Mouse (Mus musculus) right cerebral cortex, adult 2 months (tissue): ENCODE data around the gene Bzw1.

Experiments used
- DNase-seq, 2 experiments: peaks; one replicate each; pipeline ENCODE4 v3.0.0; 2021 to 2022; ENCODE audit warnings: low spot score in 2 of 2

Bzw1 gene

DNA sequence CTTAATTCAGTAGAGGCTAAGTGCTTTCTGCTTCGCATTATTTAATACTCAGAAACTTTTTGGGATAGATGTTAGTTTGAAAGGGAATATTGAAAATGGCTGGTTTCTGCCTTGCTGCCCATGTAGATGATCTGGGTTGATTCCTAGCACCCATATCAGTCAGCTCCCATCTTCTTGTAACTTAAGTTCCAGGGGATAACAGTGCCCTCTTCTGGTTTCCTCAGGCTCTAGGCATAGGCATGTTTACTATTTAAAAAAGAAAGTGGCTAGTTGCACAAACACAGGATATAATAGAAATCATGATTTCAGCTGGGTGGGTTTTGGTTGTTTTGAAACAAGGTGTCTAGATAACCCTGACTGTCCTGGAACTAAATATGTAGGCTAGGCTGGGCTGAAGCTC is 3.5 kb downstream of the Bzw1 start:
- no peak for DNase-seq

DNA sequence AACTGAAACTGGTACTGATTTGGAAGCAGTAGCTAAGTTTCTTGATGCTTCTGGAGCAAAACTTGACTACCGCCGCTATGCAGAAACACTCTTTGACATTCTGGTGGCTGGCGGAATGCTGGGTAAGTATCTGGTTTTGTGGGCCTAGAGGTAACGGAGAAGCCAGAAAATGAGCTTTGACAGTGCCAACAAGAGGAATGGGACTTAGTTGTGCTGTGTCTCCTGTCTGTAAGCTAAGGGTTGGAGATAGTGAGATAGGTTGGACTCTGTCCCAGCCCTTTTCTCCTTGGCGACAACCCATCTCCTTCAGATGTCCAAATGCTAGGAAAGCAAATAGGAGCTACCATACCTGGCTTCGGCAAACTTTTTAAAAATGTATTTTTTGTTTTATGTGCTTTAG is 5.0 kb downstream of the Bzw1 start:
- no peak for DNase-seq

DNA sequence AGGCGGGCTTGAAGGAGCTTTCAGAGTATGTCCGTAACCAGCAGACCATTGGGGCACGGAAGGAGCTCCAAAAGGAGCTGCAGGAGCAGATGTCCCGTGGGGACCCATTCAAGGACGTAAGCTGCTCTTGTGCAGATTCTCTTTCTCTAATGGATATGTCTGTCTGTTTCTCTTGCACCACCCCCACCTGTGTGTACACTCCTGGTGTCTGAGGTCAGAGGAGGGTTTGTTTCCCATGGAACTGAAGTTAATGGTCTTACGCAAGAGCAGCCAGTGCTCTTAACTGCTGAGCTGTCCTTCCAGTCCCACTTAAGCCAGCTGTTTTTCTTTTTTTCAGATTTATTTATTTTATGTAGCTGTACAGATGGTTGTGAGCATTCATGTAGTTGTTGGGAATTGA is 8.7 kb downstream of the Bzw1 start:
- DNase-seq = no peak

DNA sequence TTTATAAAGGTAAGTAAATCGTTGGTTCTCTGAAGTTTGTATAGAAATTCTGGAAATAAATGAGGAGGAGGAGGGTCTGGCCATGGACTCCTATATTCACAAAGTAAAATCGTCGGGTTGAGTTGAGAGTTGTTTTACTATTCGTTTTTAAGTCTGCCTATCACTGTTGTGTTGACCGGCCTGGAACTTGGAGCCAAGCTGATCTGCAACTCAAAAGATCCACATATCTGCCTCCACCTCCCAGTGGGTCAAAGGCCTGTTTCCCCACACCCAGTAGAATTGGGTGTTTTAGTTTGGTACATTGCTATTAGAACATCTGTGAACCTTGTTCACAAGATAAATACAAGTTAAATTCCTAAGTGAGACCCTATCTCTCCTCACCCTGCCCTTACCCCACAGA is 11.0 kb downstream of the Bzw1 start:
- DNase-seq = no peak

DNA sequence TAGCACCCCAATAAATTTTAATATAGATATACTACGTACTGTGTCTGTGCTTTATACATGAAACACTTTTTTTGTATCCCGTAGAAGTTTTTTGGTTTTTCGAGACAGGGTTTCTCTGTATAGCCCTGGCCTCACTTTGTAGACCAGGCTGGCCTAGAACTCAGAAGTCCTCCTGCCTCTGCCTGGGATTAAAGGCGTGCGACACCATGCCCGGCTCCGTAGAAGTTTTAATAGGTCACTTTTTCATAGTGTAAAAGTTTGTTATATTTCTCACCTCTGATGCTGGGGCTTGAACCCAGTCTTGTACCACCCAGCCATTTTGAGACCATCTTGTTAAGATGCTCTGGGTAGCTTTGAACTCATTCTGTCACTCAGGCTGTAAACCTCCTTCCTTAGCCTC is 14.6 kb downstream of the Bzw1 start:
- no peak for DNase-seq

GRCm38 (mm10) chr1:58408141-58408540 is 15.4 kb downstream of the Bzw1 start:
- DNase-seq = no peak

- no peak for DNase-seq
These were observed 17.0 kb downstream of the Bzw1 start for GRCm38 (mm10) chr1:58409553-58410197.

- no peak for DNase-seq
These were observed 17.5 kb downstream of the Bzw1 start for GRCm38 (mm10) chr1:58410198-58410588.

- no peak for DNase-seq
These were observed 18.1 kb downstream of the Bzw1 start for GRCm38 (mm10) chr1:58410776-58411175.

GRCm38 (mm10) chr1:58415442-58415841 is 22.7 kb downstream of the Bzw1 start:
- no peak for DNase-seq

- DNase-seq = no peak
These were observed 23.4 kb downstream of the Bzw1 start for GRCm38 (mm10) chr1:58416048-58416447.

DNA sequence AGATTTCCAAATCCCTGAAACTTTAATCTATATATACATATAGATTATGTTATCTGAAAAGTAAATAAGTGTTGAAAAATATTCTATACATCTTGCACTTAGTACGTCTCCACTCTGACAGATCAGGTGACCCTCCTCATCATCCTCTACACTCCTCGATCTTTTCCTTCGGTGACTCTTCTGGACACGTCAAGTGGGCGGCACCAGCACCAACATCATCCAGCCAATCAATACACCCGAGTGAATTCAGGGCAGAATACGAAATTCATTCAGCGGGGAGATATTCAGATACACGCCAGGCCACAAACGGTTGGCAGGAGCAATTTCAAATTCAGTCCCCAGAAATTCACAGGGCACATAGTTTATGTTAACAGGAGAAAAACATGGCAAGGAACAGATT is 27.3 kb downstream of the Bzw1 start:
- no peak for DNase-seq

DNA sequence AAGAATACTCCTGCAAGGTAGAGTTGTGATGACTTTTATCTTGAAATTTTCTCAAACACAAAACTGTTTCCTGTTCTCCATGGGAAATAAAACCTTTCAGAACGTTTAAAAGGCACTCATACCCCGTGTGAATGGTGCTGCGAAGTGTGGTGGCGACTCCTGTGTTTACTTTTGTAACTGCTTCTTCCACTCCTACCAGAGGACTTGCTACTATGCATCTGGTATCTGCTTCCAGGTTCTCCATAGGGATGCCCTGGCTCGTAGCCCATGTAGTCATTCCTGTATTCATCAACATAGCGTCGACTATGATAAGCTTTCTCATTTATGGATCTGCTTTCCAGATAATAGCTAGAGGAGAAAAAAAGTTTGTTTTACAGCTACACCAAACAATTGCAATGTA is 28.3 kb downstream of the Bzw1 start:
- DNase-seq = no peak

GRCm38 (mm10) chr1:58422879-58423278 is 30.2 kb downstream of the Bzw1 start:
- DNase-seq = no peak

DNA sequence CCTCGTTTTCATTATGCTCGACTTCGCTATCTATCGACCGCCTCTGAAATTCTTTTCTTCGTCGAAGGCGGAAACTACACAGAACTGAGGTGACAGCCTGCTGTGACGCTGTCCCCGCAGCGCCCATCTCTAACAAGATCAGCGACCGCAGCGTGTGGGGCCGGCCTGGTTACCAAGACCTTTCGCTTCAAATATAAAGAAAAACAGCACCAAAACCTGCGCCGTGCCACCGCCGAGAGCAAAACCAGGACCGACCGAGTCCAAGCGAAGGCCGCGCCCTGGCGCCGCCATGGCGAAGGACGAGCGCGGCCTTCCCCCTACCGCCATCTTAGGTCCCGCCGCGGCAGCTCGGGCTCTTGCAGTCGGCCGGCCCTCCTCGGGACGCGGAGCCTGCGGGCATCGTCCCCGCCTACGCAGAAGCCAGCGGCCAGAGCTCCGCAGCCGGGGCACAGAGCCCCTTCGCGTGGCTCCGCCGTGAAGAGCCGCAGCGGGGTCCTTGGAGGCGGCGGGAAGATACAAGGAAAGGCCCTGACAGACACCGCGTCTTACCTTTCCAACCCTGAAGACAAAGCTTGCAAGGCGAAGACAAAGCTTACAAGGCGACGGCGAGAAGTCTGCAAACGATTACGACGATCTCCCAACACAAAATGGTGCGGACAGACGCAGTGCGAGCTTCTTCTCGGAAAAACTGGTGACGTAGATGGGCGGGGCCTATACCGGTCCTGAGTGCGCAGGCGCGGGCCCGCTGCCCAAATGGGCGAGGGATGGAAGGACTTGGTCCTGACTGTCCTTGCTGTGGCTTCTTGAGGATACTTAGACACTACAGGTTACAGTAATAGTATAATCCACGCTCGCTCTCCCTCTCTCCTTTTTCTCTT is 30.9 kb downstream of the Bzw1 start, which contains the start of gene Clk1:
Clk1 (minus strand) TSS at position 696 of the 878 bp plus-strand sequence.
- DNase-seq = peak; percentile 96

DNA sequence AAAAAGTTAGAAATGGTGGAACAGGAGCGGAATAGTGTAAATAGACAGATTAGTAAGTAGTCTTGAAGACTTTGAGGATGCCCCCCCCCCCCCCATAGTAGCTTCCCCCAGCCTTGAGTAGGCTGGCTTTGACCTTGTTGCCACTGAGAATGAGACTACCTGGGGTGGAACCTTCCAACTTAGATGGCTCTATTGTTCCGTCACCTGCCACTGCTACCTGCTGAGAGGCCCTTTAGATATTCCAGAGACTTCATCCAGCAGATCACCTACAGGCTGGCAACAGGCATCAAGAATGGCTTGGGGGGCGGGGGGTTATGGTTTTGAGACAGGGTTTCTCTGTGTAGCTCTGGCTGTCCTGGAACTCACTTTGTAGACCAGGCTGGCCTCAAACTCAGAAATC is 31.9 kb downstream of the Bzw1 start:
- no peak for DNase-seq

DNA sequence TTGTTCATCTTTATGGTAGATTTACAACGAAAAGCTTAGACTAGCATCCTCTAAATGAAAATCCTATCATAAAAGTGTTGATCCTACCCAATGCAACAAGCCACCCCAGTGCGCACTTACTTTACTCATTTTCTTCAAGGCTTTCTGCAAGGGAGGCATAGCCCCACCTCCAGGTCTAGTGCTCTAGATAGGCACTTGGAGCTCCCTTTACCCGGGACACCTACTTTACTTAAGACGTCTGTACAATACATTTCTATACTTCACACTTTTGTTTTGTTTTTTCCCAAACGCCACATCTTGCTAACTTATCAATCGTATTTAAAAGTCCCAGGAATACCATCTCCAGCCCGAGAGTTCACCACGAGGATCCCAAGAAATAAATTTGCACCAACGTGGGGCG is 52.0 kb downstream of the Bzw1 start:
- DNase-seq = no peak

DNA sequence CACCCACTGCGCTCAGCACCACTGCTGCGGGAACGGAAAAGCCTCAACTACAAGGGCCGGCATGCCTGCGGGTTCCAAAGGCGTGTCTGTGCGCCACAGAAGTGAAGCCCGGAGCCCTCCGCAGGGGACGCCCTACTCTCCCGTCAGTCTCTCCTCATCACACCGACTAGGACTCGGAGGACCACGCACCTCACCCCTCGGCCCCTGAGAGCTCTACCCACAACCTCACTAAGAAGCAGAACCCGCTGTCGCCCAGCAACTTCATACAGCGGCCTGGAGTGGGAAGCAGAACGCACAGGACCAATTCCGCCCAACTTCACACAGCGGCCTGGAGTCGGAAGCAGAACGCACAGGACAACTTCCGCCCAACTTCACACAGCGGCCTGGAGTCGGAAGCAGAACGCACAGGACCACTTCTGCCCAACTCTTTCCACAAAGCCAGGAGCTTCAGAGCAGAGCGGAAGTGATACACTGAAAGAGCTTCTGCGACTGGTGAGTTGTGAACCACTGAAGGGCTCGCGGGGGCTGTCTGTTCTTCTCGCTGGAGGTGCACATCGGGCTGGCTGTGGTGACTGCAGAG is 52.5 kb downstream of the Bzw1 start, which contains the start of the genes Nif3l1 and Ppil3:
Nif3l1 (plus strand) TSS at position 9 of the 580 bp plus-strand sequence.
Ppil3 (minus strand) TSS at position 344 of the 580 bp plus-strand sequence.
- peak; percentile 88 to 89 for DNase-seq

DNA sequence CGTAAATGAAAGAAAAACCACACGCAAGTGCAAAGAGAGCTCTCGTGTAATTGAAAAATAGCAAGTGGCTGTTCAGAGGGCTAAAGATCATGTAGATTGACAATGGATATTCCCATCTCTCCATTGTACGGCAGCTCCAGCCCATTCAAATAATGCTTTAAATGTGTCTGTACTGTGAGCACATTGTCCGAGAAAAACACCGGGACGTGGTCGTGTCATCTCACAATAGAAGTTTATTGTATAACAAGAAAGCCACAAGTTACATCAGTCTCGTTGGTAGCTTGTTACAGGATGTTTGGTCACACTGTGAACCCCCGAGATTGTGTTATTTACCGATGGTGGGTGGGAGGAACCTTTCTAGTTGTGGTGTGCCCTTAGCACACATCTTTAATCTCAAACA is 53.2 kb downstream of the Bzw1 start:
- DNase-seq = no peak

GRCm38 (mm10) chr1:58447766-58448165 is 55.1 kb downstream of the Bzw1 start:
- no peak for DNase-seq

DNA sequence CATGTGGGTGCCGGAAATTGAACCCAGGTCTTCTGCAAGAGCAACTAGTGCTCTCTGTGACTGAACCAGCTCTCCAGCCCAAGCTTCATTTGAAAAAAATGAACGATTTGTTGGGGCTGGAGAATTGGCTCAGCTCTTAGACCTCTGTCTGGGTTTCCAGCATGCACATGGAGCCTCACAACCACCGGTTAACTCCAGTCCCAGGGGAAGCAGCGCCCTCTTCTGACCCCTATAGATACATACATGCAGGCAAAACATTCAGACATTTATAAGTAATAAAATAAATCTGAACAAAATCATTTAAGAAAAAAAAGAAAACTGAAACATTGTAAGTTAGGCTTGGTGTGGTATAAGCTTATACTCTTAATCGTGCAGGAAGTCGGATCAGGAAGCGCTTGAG is 55.7 kb downstream of the Bzw1 start:
- no peak for DNase-seq

GRCm38 (mm10) chr1:58454316-58454715 is 61.6 kb downstream of the Bzw1 start:
- DNase-seq = no peak
